Mouse (Mus musculus): ENCODE measurements around the gene Olfr1090. TPM values are rescaled to one million over a fixed set of nuclear protein-coding genes. Genes with fewer than 3 reads are reported as not detected.

Olfr1090 gene
- polyA plus RNA-seq (2011; ENCODE audit: insufficient read depth, insufficient read length, low read depth, missing spikeins) = not detected in 2 replicates

DNA sequence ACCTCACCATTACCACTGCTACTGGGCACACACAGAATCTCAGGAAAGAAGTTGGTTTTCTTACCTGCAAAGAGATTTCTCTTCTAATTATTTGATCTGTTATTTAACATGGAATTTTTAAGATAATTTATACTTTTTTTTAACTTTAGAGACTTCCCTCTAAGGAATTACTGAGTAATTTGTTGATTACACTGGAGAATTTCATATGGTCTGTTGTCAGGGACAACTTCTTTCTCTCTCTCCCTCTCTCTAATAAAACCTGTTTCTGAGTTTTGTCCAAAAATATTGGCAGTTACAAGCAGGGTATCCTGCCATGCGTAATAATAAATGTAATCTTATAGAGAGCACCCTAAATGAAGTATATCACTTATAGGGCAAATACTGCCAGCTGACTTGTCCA is at the start of gene Olfr1090:
TSS of gene Olfr1090 (minus strand) at position 101 of the 400 bp plus-strand sequence.
- Histone ChIP-seq H3K9me3 (replicated peaks; ENCODE audit: control insufficient read depth, insufficient read depth, low read length, poor library complexity, severe bottlenecking) (no peaks in the 10 kb centered on the region), H3K9ac (ENCODE audit: low read depth, poor library complexity, severe bottlenecking) (no peak within 1 kb of the TSS), H3K4me3 (ENCODE audit: low read depth, low read length) (no peak within 1 kb of the TSS), H3K4me1 (ENCODE audit: control insufficient read depth, insufficient read depth, low read length) (no peaks in the 10 kb centered on the region), H3K36me3 (ENCODE audit: control insufficient read depth, insufficient read depth, low read length, poor library complexity, severe bottlenecking) (no peaks in the 10 kb centered on the region), H3K27ac (ENCODE audit: insufficient read depth, low read length) (no peak within 1 kb of the TSS), H3K27me3 (ENCODE audit: control insufficient read depth, insufficient read depth, low read length, poor library complexity, severe bottlenecking) (no peaks in the 10 kb centered on the region)
- TF ChIP-seq EP300 (IDR thresholded peaks at IDR 0.05; ENCODE audit: insufficient read depth, low read depth, low read length) = no peak
- no peak for TF ChIP-seq CTCF (IDR thresholded peaks at IDR 0.05; ENCODE audit: low read depth, low read length)
- no peak for TF ChIP-seq POLR2A (IDR thresholded peaks at IDR 0.05; ENCODE audit: insufficient read depth, low read length)

DNA sequence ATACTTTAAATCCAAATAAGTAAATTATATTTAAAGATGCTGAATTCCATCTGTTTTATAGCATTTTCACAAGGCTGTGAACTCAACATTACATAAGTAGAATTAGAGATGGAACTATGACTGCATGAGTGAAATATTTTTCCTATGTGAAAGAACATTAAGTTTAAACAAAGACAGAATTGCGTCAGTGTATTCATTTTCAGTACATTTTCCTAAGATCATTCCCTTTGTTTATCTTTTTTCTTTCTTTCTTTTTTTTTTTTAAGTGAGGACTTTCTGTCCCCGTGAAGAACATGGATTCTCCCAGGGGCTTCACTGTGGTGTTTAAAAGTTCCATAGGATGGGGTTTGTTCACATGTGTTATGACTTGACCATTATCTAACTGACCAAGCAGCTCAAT is 23.4 kb upstream of the Olfr1090 start, which contains the start of gene Olfr1093:
TSS of gene Olfr1093 (plus strand) at position 301 of the 400 bp plus-strand sequence.
- Histone ChIP-seq H3K4me1 (ENCODE audit: control insufficient read depth, insufficient read depth, low read length) (no peaks in the 10 kb centered on the region), H3K4me3 (ENCODE audit: low read depth, low read length) (no peak within 1 kb of the TSS), H3K27ac (ENCODE audit: insufficient read depth, low read length) (no peak within 1 kb of the TSS), H3K27me3 (ENCODE audit: control insufficient read depth, insufficient read depth, low read length, poor library complexity, severe bottlenecking) (no peaks in the 10 kb centered on the region), H3K9ac (ENCODE audit: low read depth, poor library complexity, severe bottlenecking) (no peak within 1 kb of the TSS), H3K9me3 (replicated peaks; ENCODE audit: control insufficient read depth, insufficient read depth, low read length, poor library complexity, severe bottlenecking) (no peaks in the 10 kb centered on the region), H3K36me3 (ENCODE audit: control insufficient read depth, insufficient read depth, low read length, poor library complexity, severe bottlenecking) (no peaks in the 10 kb centered on the region)
- no peak for TF ChIP-seq EP300 (IDR thresholded peaks at IDR 0.05; ENCODE audit: insufficient read depth, low read depth, low read length)
- no peak for TF ChIP-seq CTCF (IDR thresholded peaks at IDR 0.05; ENCODE audit: low read depth, low read length)
- no peak for TF ChIP-seq POLR2A (IDR thresholded peaks at IDR 0.05; ENCODE audit: insufficient read depth, low read length)

DNA sequence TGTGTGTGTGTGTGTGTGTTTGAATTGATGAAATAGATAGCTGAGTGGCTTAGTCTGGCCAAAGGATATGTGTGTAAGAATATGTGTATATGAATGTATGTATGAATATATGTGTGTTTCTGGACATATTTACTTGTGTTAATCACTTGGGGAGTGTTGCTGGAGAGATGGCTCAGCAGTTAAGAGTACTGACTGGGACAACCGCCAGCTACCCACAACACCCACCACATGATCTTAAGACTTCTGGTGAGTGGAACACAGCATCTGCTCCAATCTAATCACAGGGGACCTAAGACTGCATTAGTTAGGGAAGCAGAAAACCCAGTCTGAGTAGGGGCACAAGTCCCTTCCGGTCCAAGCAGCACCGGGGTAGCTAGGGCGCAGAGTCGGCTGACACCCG is 2.3 kb upstream of the Olfr1090 start:
- Histone ChIP-seq H3K4me3 (ENCODE audit: low read depth, low read length) (peak overlapping the region; percentile 66), H3K36me3 (ENCODE audit: control insufficient read depth, insufficient read depth, low read length, poor library complexity, severe bottlenecking) (no peaks in the 10 kb centered on the region), H3K4me1 (ENCODE audit: control insufficient read depth, insufficient read depth, low read length) (no peaks in the 10 kb centered on the region), H3K9ac (ENCODE audit: low read depth, poor library complexity, severe bottlenecking) (no peak overlapping the region), H3K27me3 (ENCODE audit: control insufficient read depth, insufficient read depth, low read length, poor library complexity, severe bottlenecking) (no peaks in the 10 kb centered on the region), H3K9me3 (replicated peaks; ENCODE audit: control insufficient read depth, insufficient read depth, low read length, poor library complexity, severe bottlenecking) (no peaks in the 10 kb centered on the region), H3K27ac (ENCODE audit: insufficient read depth, low read length) (no peak overlapping the region)
- TF ChIP-seq EP300 (IDR thresholded peaks at IDR 0.05; ENCODE audit: insufficient read depth, low read depth, low read length) (no peak), CTCF (IDR thresholded peaks at IDR 0.05; ENCODE audit: low read depth, low read length) (no peak), POLR2A (IDR thresholded peaks at IDR 0.05; ENCODE audit: insufficient read depth, low read length) (no peak)

DNA sequence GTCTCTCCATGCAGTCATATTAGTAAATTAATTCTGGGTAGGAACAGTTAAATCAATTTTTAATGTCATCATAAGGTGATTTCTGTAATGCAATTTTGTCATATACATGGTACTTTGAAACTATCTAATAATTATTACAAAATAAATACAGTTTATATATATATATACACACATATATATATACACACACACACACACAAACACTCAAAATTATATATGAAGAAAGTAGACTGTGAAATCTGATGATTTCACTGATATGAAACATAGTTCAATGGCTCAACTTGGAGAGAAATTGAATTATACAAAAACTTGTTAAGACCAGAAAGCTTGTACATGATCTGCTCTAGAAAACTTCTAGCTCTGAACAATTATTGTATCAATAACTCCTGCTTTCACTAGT is 25.2 kb downstream of the Olfr1090 start, which contains the start of gene Olfr1089:
TSS of gene Olfr1089 (minus strand) at position 101 of the 400 bp plus-strand sequence.
- no peaks in the 10 kb centered on the region for H3K27me3 ChIP-seq (ENCODE audit: control insufficient read depth, insufficient read depth, low read length, poor library complexity, severe bottlenecking)
- no peaks in the 10 kb centered on the region for H3K9me3 ChIP-seq (replicated peaks; ENCODE audit: control insufficient read depth, insufficient read depth, low read length, poor library complexity, severe bottlenecking)
- H3K27ac ChIP-seq (ENCODE audit: insufficient read depth, low read length) = no peak within 1 kb of the TSS
- H3K36me3 ChIP-seq (ENCODE audit: control insufficient read depth, insufficient read depth, low read length, poor library complexity, severe bottlenecking) = no peaks in the 10 kb centered on the region
- no peak within 1 kb of the TSS for H3K9ac ChIP-seq (ENCODE audit: low read depth, poor library complexity, severe bottlenecking)
- TF ChIP-seq POLR2A (IDR thresholded peaks at IDR 0.05; ENCODE audit: insufficient read depth, low read length) = no peak
- no peak for TF ChIP-seq EP300 (IDR thresholded peaks at IDR 0.05; ENCODE audit: insufficient read depth, low read depth, low read length)
- no peak for TF ChIP-seq CTCF (IDR thresholded peaks at IDR 0.05; ENCODE audit: low read depth, low read length)
- H3K4me1 ChIP-seq (ENCODE audit: control insufficient read depth, insufficient read depth, low read length) = no peaks in the 10 kb centered on the region
- no peak within 1 kb of the TSS for H3K4me3 ChIP-seq (ENCODE audit: low read depth, low read length)

Other genes starting within 250 kb of the Olfr1090 start
- gene Olfr1079, start 216.5 kb downstream of the Olfr1090 start, polyA plus RNA-seq (2011; ENCODE audit: insufficient read depth, insufficient read length, low read depth, missing spikeins) = not detected in 2 replicates
- gene Olfr1080, start 200.8 kb downstream of the Olfr1090 start, polyA plus RNA-seq (2011; ENCODE audit: insufficient read depth, insufficient read length, low read depth, missing spikeins) = not detected in 2 replicates
- gene Olfr1082, start 160.0 kb downstream of the Olfr1090 start, polyA plus RNA-seq (2011; ENCODE audit: insufficient read depth, insufficient read length, low read depth, missing spikeins) = not detected in 2 replicates
- gene Olfr1084, start 119.3 kb downstream of the Olfr1090 start, polyA plus RNA-seq (2011; ENCODE audit: insufficient read depth, insufficient read length, low read depth, missing spikeins) = not detected in 2 replicates
- gene Olfr1085, start 97.0 kb downstream of the Olfr1090 start, polyA plus RNA-seq (2011; ENCODE audit: insufficient read depth, insufficient read length, low read depth, missing spikeins) = not detected in 2 replicates
- not detected in 2 replicates for gene Olfr1086, start 78.9 kb downstream of the Olfr1090 start, polyA plus RNA-seq (2011; ENCODE audit: insufficient read depth, insufficient read length, low read depth, missing spikeins)
- not detected in 2 replicates for gene Olfr1087, start 60.6 kb downstream of the Olfr1090 start, polyA plus RNA-seq (2011; ENCODE audit: insufficient read depth, insufficient read length, low read depth, missing spikeins)
- gene Olfr1089, start 25.3 kb downstream of the Olfr1090 start, polyA plus RNA-seq (2011; ENCODE audit: insufficient read depth, insufficient read length, low read depth, missing spikeins) = not detected in 2 replicates
- gene Olfr1093, start 23.5 kb upstream of the Olfr1090 start, polyA plus RNA-seq (2011; ENCODE audit: insufficient read depth, insufficient read length, low read depth, missing spikeins) = not detected in 2 replicates
- not detected in 2 replicates for gene Olfr141, start 51.0 kb upstream of the Olfr1090 start, polyA plus RNA-seq (2011; ENCODE audit: insufficient read depth, insufficient read length, low read depth, missing spikeins)
- not detected in 2 replicates for gene Olfr1094, start 65.7 kb upstream of the Olfr1090 start, polyA plus RNA-seq (2011; ENCODE audit: insufficient read depth, insufficient read length, low read depth, missing spikeins)
- not detected in 2 replicates for gene Olfr1095, start 92.7 kb upstream of the Olfr1090 start, polyA plus RNA-seq (2011; ENCODE audit: insufficient read depth, insufficient read length, low read depth, missing spikeins)
- not detected in 2 replicates for gene Gm13723, start 115.8 kb upstream of the Olfr1090 start, polyA plus RNA-seq (2011; ENCODE audit: insufficient read depth, insufficient read length, low read depth, missing spikeins)
- not detected in 2 replicates for gene Olfr1097, start 133.2 kb upstream of the Olfr1090 start, polyA plus RNA-seq (2011; ENCODE audit: insufficient read depth, insufficient read length, low read depth, missing spikeins)
- gene Olfr1098, start 165.6 kb upstream of the Olfr1090 start, polyA plus RNA-seq (2011; ENCODE audit: insufficient read depth, insufficient read length, low read depth, missing spikeins) = not detected in 2 replicates
- gene Olfr1099, start 201.7 kb upstream of the Olfr1090 start, polyA plus RNA-seq (2011; ENCODE audit: insufficient read depth, insufficient read length, low read depth, missing spikeins) = not detected in 2 replicates
- not detected in 2 replicates for gene Olfr1100, start 221.0 kb upstream of the Olfr1090 start, polyA plus RNA-seq (2011; ENCODE audit: insufficient read depth, insufficient read length, low read depth, missing spikeins)
- gene Olfr1101, start 232.2 kb upstream of the Olfr1090 start, polyA plus RNA-seq (2011; ENCODE audit: insufficient read depth, insufficient read length, low read depth, missing spikeins) = not detected in 2 replicates
- gene Olfr1102, start 239.4 kb upstream of the Olfr1090 start, polyA plus RNA-seq (2011; ENCODE audit: insufficient read depth, insufficient read length, low read depth, missing spikeins) = not detected in 2 replicates